Mouse (Mus musculus) cortical plate, adult 2 months (tissue): Measurements from ENCODE around the gene Ndufc2.

ENCODE experiments used
- CTCF ChIP-seq: fragments of 200-500 bp; IDR thresholded peaks from 2 replicates; pipeline ENCODE4 v1.5.1; 2011; ENCODE audit warnings: mild to moderate bottlenecking, control low read depth, low read length; ENCODE audit not compliant: insufficient read depth; ENCODE audit errors: extremely low read depth
- POLR2A ChIP-seq: fragments of 200-500 bp; IDR thresholded peaks from 2 replicates; pipeline ENCODE4 v1.6.1; 2011; ENCODE audit warnings: mild to moderate bottlenecking, low read length, control low read depth; ENCODE audit not compliant: insufficient read depth; ENCODE audit errors: extremely low read depth

DNA sequence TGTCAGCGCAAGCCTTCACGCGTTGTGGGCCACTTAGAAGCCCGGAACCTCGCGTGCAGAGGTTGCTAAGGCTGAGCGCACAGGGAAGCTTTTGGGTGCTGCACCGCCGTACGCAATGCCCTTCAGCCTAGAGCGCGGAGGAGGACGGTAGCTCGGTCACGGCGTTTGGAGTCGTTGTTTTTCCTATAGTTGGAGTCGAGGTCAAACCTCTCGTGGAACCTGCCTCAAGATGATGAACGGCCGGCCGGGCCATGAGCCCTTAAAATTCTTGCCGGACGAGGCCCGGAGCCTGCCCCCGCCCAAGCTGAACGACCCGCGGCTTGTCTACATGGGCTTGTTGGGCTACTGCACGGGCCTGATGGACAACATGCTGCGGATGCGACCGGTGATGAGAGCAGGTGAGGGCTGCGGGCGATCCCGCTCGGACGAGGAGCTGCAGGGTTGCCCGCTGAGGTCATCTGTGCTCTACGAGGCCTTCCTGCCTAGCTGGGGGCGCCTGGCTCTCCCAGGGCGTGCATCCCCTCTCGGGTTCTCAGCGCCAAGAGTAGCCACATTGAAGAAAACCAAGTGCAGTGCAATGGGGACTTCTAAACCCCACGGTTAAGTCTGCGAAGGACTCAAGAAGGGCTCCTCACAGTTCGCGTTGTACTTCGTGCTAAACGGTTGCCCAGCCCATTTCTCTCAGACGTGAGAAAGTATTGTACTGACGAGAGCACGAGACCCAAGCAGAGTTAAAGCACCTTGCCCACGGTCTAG is at the start of gene Ndufc2:
- no peak for TF ChIP-seq CTCF
- peak; percentile 96 for TF ChIP-seq POLR2A
